Mouse (Mus musculus) erythroblast, embryonic 14.5 days (primary cell): ENCODE results near the gene Utrn. TPM values are rescaled to one million over a fixed set of nuclear protein-coding genes. Genes with fewer than 3 reads are reported as not detected.

ENCODE experiments used
- H3K27me3 ChIP-seq: 2 replicates; pipeline ENCODE4 v1.6.1; 2012; ENCODE audit warnings: inconsistent platforms; ENCODE audit not compliant: control insufficient read depth
- H3K36me3 ChIP-seq: 2 replicates; pipeline ENCODE4 v1.6.1; 2012; ENCODE audit warnings: mild to moderate bottlenecking, inconsistent platforms; ENCODE audit not compliant: control insufficient read depth
- H3K4me1 ChIP-seq: 2 replicates; pipeline ENCODE4 v1.6.1; 2012; ENCODE audit warnings: inconsistent platforms; ENCODE audit not compliant: control insufficient read depth
- H3K4me3 ChIP-seq: replicated peaks from 2 replicates; pipeline ENCODE3; 2012; ENCODE audit warnings: moderate library complexity, mild to moderate bottlenecking, inconsistent platforms
- H3K9me3 ChIP-seq: 2 replicates; pipeline ENCODE4 v1.6.1; 2012; ENCODE audit warnings: low read length, inconsistent platforms, mixed read lengths; ENCODE audit not compliant: control insufficient read depth
- GATA1 ChIP-seq: IDR thresholded peaks from 2 replicates; pipeline ENCODE4 v1.6.1; 2012; ENCODE audit warnings: low read length, inconsistent platforms, mixed read lengths
- TAL1 ChIP-seq: IDR thresholded peaks from 3 replicates; pipeline ENCODE4 v1.6.1; 2012; ENCODE audit warnings: low read length, inconsistent platforms, mixed read lengths
- polyA plus RNA-seq: library from polyadenylated mRNA; stranded (reverse); fragments of >175 nt; gene quantifications from 2 replicates; pipeline ENCODE4 v1.2.3, GENCODE M21; 2012

The Utrn gene
- polyA plus RNA-seq, 1 experiment: 0.01 TPM

DNA sequence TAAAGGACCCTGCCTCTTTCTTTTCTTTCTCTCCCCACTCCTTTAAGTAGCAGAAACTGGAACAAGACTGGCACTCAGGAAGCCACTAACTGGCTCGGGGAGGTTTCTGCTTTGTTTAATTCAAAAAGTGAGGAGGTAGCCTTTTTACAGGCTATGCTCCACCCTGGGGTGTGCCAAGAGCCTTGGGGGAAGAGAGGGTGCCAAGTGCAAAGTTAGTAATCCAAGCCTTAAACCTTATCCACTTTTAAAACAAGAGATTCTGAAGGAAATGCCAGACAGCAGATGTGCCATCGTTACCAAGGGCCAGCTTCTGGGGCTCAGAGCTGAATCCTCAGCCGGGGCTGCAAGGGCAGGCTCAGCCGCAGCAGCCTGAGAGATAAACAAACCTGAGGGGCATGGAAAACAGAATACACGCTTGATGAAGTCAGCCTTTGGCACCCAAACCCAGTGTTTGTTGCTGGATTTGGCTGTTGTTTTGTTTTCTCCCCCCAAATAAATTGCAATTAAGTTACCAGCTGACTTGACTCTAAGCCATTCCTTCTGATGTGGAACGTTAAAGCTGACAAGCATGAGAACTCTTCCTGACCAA is 322.0 kb downstream of the Utrn start:
- no peaks in the 10 kb centered on the region for H3K4me1 ChIP-seq
- peaks cover 8% of the 10 kb centered on the region for H3K27me3 ChIP-seq
- H3K4me3 ChIP-seq: no peak overlapping the region
- H3K36me3 ChIP-seq: no peaks in the 10 kb centered on the region
- H3K9me3 ChIP-seq: no peaks in the 10 kb centered on the region
- TF ChIP-seq TAL1: no peak

DNA sequence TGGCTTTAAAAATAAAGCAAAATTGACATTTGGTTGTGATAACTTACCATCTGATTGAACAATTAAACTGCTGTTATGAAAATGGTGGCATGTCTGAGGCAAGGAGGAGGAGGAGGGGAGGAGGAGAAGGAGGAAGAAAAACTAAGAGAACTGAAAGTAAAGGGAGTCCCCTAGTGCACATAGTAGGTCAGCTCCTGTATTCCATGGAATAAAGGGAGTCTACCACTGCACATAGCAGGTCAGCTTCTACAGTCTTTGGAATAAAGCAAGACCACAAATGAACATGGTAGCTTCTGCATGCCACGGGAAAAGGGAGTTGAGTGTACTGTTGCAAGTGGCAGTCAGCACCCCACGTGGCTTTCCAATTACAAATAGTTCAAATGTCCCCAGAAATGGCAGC is 323.7 kb downstream of the Utrn start:
- no peak for TF ChIP-seq TAL1
- no peak for TF ChIP-seq GATA1
- Histone ChIP-seq H3K9me3 (no peaks in the 10 kb centered on the region), H3K27me3 (peaks cover 8% of the 10 kb centered on the region), H3K36me3 (no peaks in the 10 kb centered on the region), H3K4me1 (no peaks in the 10 kb centered on the region), H3K4me3 (no peak overlapping the region)

DNA sequence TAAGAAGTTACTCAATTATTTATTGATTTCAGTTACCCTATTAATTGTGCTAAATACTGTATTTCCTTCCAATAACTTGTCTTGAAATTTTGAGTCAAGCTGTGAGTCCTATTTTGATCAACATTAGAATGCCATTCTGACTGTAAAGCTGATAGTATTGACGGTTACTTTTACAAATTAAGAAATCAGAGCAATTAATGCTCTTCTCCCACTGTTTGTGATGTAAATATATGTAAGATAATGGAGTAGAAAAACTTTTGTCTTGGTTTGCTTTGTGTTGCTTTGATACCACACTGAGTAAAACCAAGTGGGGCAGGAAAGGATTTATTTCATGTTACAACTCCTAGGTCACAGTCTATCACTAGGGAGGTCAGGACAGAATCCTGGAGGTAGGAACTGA is 327.4 kb downstream of the Utrn start:
- Histone ChIP-seq H3K4me1 (no peaks in the 10 kb centered on the region), H3K36me3 (no peaks in the 10 kb centered on the region), H3K4me3 (no peak overlapping the region), H3K9me3 (no peaks in the 10 kb centered on the region), H3K27me3 (no peaks in the 10 kb centered on the region)
- TF ChIP-seq GATA1 (no peak), TAL1 (no peak)

DNA sequence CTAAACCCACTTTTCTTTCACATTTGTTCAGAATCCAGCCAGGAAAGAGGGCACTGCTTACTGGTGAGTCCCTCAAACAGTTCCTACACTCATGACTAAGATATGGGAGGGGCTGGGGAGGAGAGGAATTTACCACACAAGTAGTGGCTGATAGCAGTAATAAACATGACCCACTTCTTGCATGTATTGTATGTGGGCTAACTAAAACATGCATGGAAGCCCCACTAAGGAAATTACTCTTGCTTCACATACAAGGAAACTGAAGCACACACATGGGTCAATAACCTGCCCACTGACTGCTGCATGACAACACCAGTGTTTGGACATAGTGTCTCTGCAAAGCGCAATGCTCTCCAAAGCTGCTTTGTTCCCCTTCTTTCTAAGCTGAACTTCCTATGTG is 333.9 kb downstream of the Utrn start:
- H3K4me3 ChIP-seq: no peak overlapping the region
- H3K9me3 ChIP-seq: no peaks in the 10 kb centered on the region
- TF ChIP-seq TAL1: no peak
- TF ChIP-seq GATA1: no peak
- H3K4me1 ChIP-seq: peaks cover 20% of the 10 kb centered on the region
- H3K27me3 ChIP-seq: no peaks in the 10 kb centered on the region
- H3K36me3 ChIP-seq: no peaks in the 10 kb centered on the region

DNA sequence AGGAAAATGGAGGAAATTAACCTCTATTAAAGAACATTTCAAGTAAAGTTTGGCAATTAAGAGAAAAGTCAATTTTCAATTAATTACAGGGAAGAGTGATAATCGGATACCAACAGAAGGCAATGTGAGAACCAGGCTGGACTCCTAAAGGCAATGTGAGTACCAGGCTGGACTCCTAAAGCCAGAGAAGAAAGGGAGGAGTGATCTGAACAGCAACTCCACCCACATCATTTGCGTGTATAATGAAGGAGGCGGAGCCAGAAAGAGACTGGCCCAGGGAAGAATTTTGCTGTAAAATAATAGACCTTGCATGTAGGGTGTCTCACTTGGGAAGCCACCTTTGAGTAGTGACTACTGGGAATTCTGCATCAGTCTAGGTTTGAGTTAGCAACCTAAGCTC is 334.4 kb downstream of the Utrn start:
- H3K9me3 ChIP-seq: no peaks in the 10 kb centered on the region
- H3K36me3 ChIP-seq: no peaks in the 10 kb centered on the region
- TF ChIP-seq GATA1: no peak
- TF ChIP-seq TAL1: no peak
- H3K4me1 ChIP-seq: peaks cover 20% of the 10 kb centered on the region
- no peak overlapping the region for H3K4me3 ChIP-seq
- H3K27me3 ChIP-seq: no peaks in the 10 kb centered on the region

DNA sequence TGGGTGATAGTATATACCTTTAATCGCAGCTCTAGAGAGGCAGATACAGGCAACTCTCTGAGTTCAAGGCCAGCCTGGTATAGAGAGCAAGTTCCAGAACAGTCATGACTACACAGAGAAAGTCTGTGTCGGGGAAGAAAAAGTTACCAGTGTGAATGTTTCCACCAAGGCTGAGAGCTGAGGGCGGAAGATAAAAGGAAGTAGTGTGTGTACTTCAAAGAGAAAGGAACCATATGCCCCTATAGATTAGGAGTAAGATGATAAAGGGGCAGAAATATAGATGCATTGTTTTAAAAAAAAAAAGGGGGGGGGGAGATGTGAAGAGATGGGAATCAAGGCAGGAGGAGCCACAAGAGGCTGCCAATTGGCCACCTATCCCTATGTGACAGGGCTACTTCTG is 334.9 kb downstream of the Utrn start:
- no peaks in the 10 kb centered on the region for H3K27me3 ChIP-seq
- H3K36me3 ChIP-seq: no peaks in the 10 kb centered on the region
- no peaks in the 10 kb centered on the region for H3K9me3 ChIP-seq
- TF ChIP-seq TAL1 (no peak), GATA1 (no peak)
- no peak overlapping the region for H3K4me3 ChIP-seq
- peaks cover 20% of the 10 kb centered on the region for H3K4me1 ChIP-seq

DNA sequence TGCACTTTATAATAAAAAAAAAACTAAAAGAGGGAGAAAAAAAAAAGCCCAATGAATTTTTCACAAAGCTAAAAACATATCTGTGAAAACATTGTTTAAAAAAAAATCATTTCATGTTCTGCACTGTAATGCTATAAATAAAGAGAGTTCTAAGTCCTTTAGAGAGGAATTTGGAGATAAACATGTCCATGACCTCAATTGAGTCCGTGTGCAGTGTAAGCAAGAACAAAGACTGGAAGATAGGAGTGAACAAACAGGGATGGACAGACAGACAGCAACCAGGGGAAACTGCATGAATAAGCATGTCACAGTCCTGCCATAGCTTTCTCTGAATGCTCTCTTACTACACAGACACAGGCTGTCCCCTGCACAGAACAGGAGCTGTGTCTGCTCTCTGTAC is 347.1 kb downstream of the Utrn start:
- Histone ChIP-seq H3K9me3 (no peaks in the 10 kb centered on the region), H3K36me3 (no peaks in the 10 kb centered on the region), H3K4me1 (peaks cover 6% of the 10 kb centered on the region; the same call in 1 of the 2 replicates)

DNA sequence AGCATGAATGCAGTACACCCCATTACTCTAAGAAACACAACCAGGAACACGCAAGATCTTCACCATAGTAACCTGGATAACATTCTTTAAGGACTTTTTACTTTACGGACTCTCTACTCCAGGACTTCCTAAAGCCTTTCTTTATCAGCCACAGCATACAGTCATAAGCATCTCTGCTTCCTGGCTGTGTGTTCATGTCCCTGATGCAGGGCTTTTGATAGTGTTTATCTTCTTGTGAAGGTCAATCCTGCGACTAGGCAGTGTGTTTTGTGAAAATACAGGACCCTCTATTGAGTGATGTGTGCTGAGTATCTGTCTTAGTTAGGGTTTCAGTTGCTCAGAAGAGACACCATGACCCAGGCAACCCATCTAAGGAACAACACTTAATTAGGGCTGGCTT is 351.0 kb downstream of the Utrn start:
- H3K4me3 ChIP-seq: no peak overlapping the region
- H3K36me3 ChIP-seq: no peaks in the 10 kb centered on the region
- TF ChIP-seq TAL1 (no peak), GATA1 (no peak)
- H3K9me3 ChIP-seq: no peaks in the 10 kb centered on the region
- peaks cover 2% of the 10 kb centered on the region; the same call in 1 of the 2 replicates for H3K4me1 ChIP-seq
- H3K27me3 ChIP-seq: no peaks in the 10 kb centered on the region

More for the DNA sequence above, 347.1 kb downstream of the Utrn start:
- no peaks in the 10 kb centered on the region for H3K27me3 ChIP-seq
- TF ChIP-seq GATA1 (no peak), TAL1 (no peak)
- no peak overlapping the region for H3K4me3 ChIP-seq

DNA sequence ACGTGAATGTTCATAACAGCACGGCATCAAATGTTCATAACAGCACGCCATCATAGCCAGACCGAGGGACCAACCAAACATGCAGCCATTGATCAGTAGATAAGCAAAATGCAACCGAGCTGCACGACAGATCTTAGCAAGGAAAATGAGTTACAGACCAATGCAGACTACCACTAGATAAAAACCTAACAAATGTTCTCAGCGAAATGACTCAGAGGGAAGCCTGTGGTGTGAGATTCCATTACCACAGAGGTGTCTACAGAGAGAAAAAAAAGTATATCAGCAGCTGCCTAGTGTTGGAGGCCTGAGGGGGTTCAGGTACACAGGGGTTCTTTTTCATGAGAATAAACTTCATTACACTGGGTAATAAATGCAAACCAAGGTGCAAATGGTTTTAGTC is 363.6 kb downstream of the Utrn start:
- Histone ChIP-seq H3K36me3 (no peaks in the 10 kb centered on the region), H3K4me1 (no peaks in the 10 kb centered on the region), H3K9me3 (no peaks in the 10 kb centered on the region), H3K4me3 (no peak overlapping the region), H3K27me3 (no peaks in the 10 kb centered on the region)
- no peak for TF ChIP-seq TAL1
- TF ChIP-seq GATA1: no peak

DNA sequence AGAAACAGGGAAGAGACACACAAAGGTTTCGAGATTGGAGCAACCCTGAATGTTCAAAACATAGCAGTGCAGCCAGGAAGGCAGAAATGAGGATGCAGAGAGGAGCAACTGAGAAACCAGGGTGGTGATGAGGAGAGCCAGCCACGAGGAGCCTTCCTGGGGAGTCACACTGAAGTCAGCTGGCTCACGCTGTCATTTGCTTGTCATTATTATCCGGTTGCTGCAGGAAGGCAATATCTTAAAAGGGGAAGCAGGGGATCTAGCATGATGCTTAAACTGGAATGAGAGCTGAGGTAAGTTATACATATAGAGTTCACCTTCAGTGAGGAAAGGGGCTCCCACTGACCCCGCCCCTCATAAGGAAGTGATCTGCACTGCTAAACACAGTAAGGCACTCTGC is 368.7 kb downstream of the Utrn start:
- H3K27me3 ChIP-seq: no peaks in the 10 kb centered on the region
- TF ChIP-seq GATA1 (no peak), TAL1 (no peak)
- H3K4me3 ChIP-seq: no peak overlapping the region
- no peaks in the 10 kb centered on the region for H3K36me3 ChIP-seq
- H3K9me3 ChIP-seq: no peaks in the 10 kb centered on the region
- H3K4me1 ChIP-seq: no peaks in the 10 kb centered on the region
